9 mouse cellular contexts compared by ENCODE assay signal in genomic region chr15:97787799-97788667, GRCm38 (mm10). TPM values are rescaled to one million over a fixed set of nuclear protein-coding genes. Genes with fewer than 3 reads are reported as not detected.
DNase-seq lines count a peak whose midpoint lies in the region; ATAC-seq and TF ChIP-seq lines count a peak whose summit lies in the region.
"Had no signal": no experiment of that assay in that cellular context is flagged by ENCODE, and none has a peak within 500 bp of the region (broad histone marks: within the 10 kb centered on the region; RNA-seq: fewer than 3 reads in every experiment).

No protein-coding gene starts in this region.

- H3K27ac ChIP-seq in hindbrain, embryonic 13.5 days = peak overlapping the region; percentile 70
- H3K27ac ChIP-seq in hindbrain, embryonic 12.5 days = no peak overlapping the region
- no peak overlapping the region for H3K27ac ChIP-seq in ES-E14 (ENCODE audit: insufficient read depth, low read depth, low read length, poor library complexity, severe bottlenecking)
- H3K27ac ChIP-seq in hindbrain, embryonic 16.5 days (ENCODE audit: low read depth, low read length) = peak overlapping the region; percentile 63; the same call in 1 of the 2 replicates
- H3K27ac ChIP-seq: embryonic facial prominence, embryonic 12.5 days had no signal

- 70% methylated on average over 19 of the region's 19 CpGs for WGBS in hindbrain, embryonic 13.5 days
- WGBS in hindbrain, embryonic 12.5 days = 70% methylated on average over 19 of the region's 19 CpGs
- 70% methylated on average over 19 of the region's 19 CpGs for WGBS in hindbrain, embryonic 16.5 days

- DNase-seq in ES-E14 (ENCODE audit: low read depth, low spot score) = no peak
- DNase-seq in Muller cell, postnatal 12 days (ENCODE audit: inconsistent ontology term) = no peak
- no peak for DNase-seq in left cerebral cortex, adult 8-10 months (ENCODE audit: low spot score in 2 of 2)

- in situ Hi-C loops in ES-E14 (cut with MboI; ENCODE audit: low sequenced_read_pairs in 2 of 2, unreplicated experiment in 2 of 2) = no loop called here

- H3K4me3 ChIP-seq in hindbrain, embryonic 13.5 days = no peak overlapping the region
- H3K4me3 ChIP-seq in hindbrain, embryonic 12.5 days = no peak overlapping the region
- peak overlapping the region; percentile 45; the same call in 1 of the 2 replicates for H3K4me3 ChIP-seq in E14TG2a.4 (replicated peaks; ENCODE audit: low read length)
- H3K4me3 ChIP-seq in ES-E14 (ENCODE audit: insufficient read depth in 1 of 2, low read depth in 1 of 2, low read length in 2 of 2, poor library complexity in 1 of 2, severe bottlenecking in 1 of 2) = peak overlapping the region in 1 of 2 experiments; percentile 11; a peak in 1 of 4 replicates
- no peak overlapping the region for H3K4me3 ChIP-seq in hindbrain, embryonic 16.5 days (ENCODE audit: low read length)
- H3K4me3 ChIP-seq: embryonic facial prominence, embryonic 12.5 days had no signal

- H3K4me1 ChIP-seq in hindbrain, embryonic 13.5 days (replicated peaks) = peaks cover 40% of the 10 kb centered on the region
- H3K4me1 ChIP-seq in hindbrain, embryonic 12.5 days = peaks cover 7% of the 10 kb centered on the region
- H3K4me1 ChIP-seq in E14TG2a.4 (replicated peaks; ENCODE audit: low read depth, low read length) = peaks cover 57% of the 10 kb centered on the region
- peaks cover 6 to 27% of the 10 kb centered on the region in 2 experiments; a peak in 3 of 4 replicates for H3K4me1 ChIP-seq in ES-E14 (ENCODE audit: control insufficient read depth in 2 of 2, insufficient read depth in 2 of 2, low read length in 2 of 2, poor library complexity in 1 of 2)
- peaks cover 27% of the 10 kb centered on the region for H3K4me1 ChIP-seq in hindbrain, embryonic 16.5 days (ENCODE audit: control insufficient read depth, insufficient read depth, low read depth, low read length)
- H3K4me1 ChIP-seq: embryonic facial prominence, embryonic 12.5 days had no signal

- no peak for ATAC-seq in hindbrain, embryonic 13.5 days (ENCODE audit: low FRiP score)
- no peak for ATAC-seq in hindbrain, embryonic 12.5 days (ENCODE audit: low FRiP score)
- ATAC-seq in hindbrain, embryonic 16.5 days = no peak
- ATAC-seq: inflammation-experienced regulatory T-cells, adult 6 months had no signal

- TF ChIP-seq CTCF in E14TG2a.4 (conservative IDR thresholded peaks at IDR 0.05; ENCODE audit: low read length) = no peak

- H3K9ac ChIP-seq in hindbrain, embryonic 13.5 days = no peak overlapping the region
- no peak overlapping the region for H3K9ac ChIP-seq in hindbrain, embryonic 12.5 days
- peak overlapping the region; percentile 7; the same call in 1 of the 2 replicates for H3K9ac ChIP-seq in ES-E14 (ENCODE audit: insufficient read depth, low read depth, low read length, poor library complexity, severe bottlenecking)
- H3K9ac ChIP-seq in hindbrain, embryonic 16.5 days (ENCODE audit: low read depth, low read length) = no peak overlapping the region
- H3K9ac ChIP-seq: embryonic facial prominence, embryonic 12.5 days had no signal

- no peaks in the 10 kb centered on the region for H3K9me3 ChIP-seq in hindbrain, embryonic 13.5 days
- H3K9me3 ChIP-seq in hindbrain, embryonic 12.5 days (replicated peaks) = no peaks in the 10 kb centered on the region
- H3K9me3 ChIP-seq in E14TG2a.4 (ENCODE audit: low read length) = no peaks in the 10 kb centered on the region
- H3K9me3 ChIP-seq in ES-E14 (ENCODE audit: control insufficient read depth, insufficient read depth, low read depth, low read length) = no peaks in the 10 kb centered on the region
- no peaks in the 10 kb centered on the region for H3K9me3 ChIP-seq in hindbrain, embryonic 16.5 days (ENCODE audit: control insufficient read depth, low read length)
- H3K9me3 ChIP-seq: embryonic facial prominence, embryonic 12.5 days had no signal

- no peak overlapping the region for H3K4me2 ChIP-seq in hindbrain, embryonic 13.5 days
- no peak overlapping the region for H3K4me2 ChIP-seq in hindbrain, embryonic 12.5 days (replicated peaks)
- H3K4me2 ChIP-seq in hindbrain, embryonic 16.5 days (ENCODE audit: low read length) = no peak overlapping the region
- H3K4me2 ChIP-seq: embryonic facial prominence, embryonic 12.5 days had no signal

- H3K27me3 ChIP-seq in hindbrain, embryonic 13.5 days = peaks cover 3% of the 10 kb centered on the region
- H3K27me3 ChIP-seq in hindbrain, embryonic 12.5 days = peaks cover 6% of the 10 kb centered on the region; the same call in 1 of the 2 replicates
- H3K27me3 ChIP-seq in E14TG2a.4 (ENCODE audit: insufficient read depth, low read length) = peaks cover 12% of the 10 kb centered on the region
- no peaks in the 10 kb centered on the region for H3K27me3 ChIP-seq in hindbrain, embryonic 16.5 days (replicated peaks; ENCODE audit: control insufficient read depth, insufficient read depth, low read length)
- H3K27me3 ChIP-seq: embryonic facial prominence, embryonic 12.5 days had no signal

- peaks cover 29% of the 10 kb centered on the region for H3K36me3 ChIP-seq in hindbrain, embryonic 13.5 days
- peaks cover 24% of the 10 kb centered on the region for H3K36me3 ChIP-seq in hindbrain, embryonic 12.5 days
- H3K36me3 ChIP-seq in E14TG2a.4 (ENCODE audit: insufficient read depth, low read length) (peaks cover 17% of the 10 kb centered on the region), ES-E14 (ENCODE audit: control insufficient read depth, insufficient read depth, low read length, poor library complexity, severe bottlenecking) (peaks cover 2% of the 10 kb centered on the region; the same call in 1 of the 2 replicates)
- H3K36me3 ChIP-seq in hindbrain, embryonic 16.5 days (ENCODE audit: control insufficient read depth, insufficient read depth, low read length) = peaks cover 6% of the 10 kb centered on the region

TF ChIP-seq in ES-E14, 5 proteins besides CTCF, POLR2A, EP300 and RAD21:
- TF ChIP-seq HCFC1 (IDR thresholded peaks at IDR 0.05; ENCODE audit: borderline replicate concordance, insufficient read depth, low read length) = no peak
- TF ChIP-seq MAFK (IDR thresholded peaks at IDR 0.05; ENCODE audit: insufficient read depth, low read depth, low read length) = no peak
- no peak for TF ChIP-seq ZC3H11A (IDR thresholded peaks at IDR 0.05; ENCODE audit: borderline replicate concordance, low read depth, low read length)
- TF ChIP-seq CHD2 (IDR thresholded peaks at IDR 0.05; ENCODE audit: low read depth, low read length) = no peak
- no peak for TF ChIP-seq ZNF384 (IDR thresholded peaks at IDR 0.05; ENCODE audit: low read depth, low read length)

RNA-seq across cellular contexts. Expression of gene Slc48a1, which starts 9.7 kb away (rescaled TPM):
- polyA plus RNA-seq in hindbrain, embryonic 13.5 days (2015; fragmentation: Nextera tagmentation; extraction: Ambion mirVana) = 59.8 and 62.9 TPM in 2 replicates
- 41.6 and 43.3 TPM in 2 replicates for polyA plus RNA-seq in hindbrain, embryonic 12.5 days (2016; fragmentation: Nextera tagmentation; extraction: Ambion mirVana)
- 15.8 and 18.6 TPM in 2 replicates for total RNA-seq in ES-E14 (2012; rRNA removed)
- polyA plus RNA-seq in hindbrain, embryonic 16.5 days (2015; fragmentation: Nextera tagmentation; extraction: Ambion mirVana) = 118 and 122 TPM in 2 replicates
- total RNA-seq in left cerebral cortex, adult 8-10 months (2022) = 100 to 1,000 TPM; 149 to 181 (median 177) TPM

RNA-seq across cellular contexts. Expression of gene Rapgef3, which starts 20.3 kb away (rescaled TPM):
- 10.4 and 10.8 TPM in 2 replicates for polyA plus RNA-seq in hindbrain, embryonic 13.5 days (2015; fragmentation: Nextera tagmentation; extraction: Ambion mirVana)
- 9.1 and 10.7 TPM in 2 replicates for polyA plus RNA-seq in hindbrain, embryonic 12.5 days (2016; fragmentation: Nextera tagmentation; extraction: Ambion mirVana)
- 12.5 and 12.7 TPM in 2 replicates for total RNA-seq in ES-E14 (2012; rRNA removed)
- polyA plus RNA-seq in hindbrain, embryonic 16.5 days (2015; fragmentation: Nextera tagmentation; extraction: Ambion mirVana) = 17.8 and 18.4 TPM in 2 replicates
- 10 to 100 TPM; 38.3 to 61.9 (median 47.0) TPM for total RNA-seq in left cerebral cortex, adult 8-10 months (2022)
- polyA plus RNA-seq: inflammation-experienced regulatory T-cells, adult 6 months had no signal

RNA-seq across cellular contexts. Expression of gene Hdac7, which starts 56.3 kb away (rescaled TPM):
- 27.9 and 28.1 TPM in 2 replicates for polyA plus RNA-seq in hindbrain, embryonic 13.5 days (2015; fragmentation: Nextera tagmentation; extraction: Ambion mirVana)
- polyA plus RNA-seq in hindbrain, embryonic 12.5 days (2016; fragmentation: Nextera tagmentation; extraction: Ambion mirVana) = 26.7 and 29.1 TPM in 2 replicates
- total RNA-seq in ES-E14 (2012; rRNA removed) = 4.4 and 7.4 TPM in 2 replicates
- 25.2 and 27.4 TPM in 2 replicates for polyA plus RNA-seq in hindbrain, embryonic 16.5 days (2015; fragmentation: Nextera tagmentation; extraction: Ambion mirVana)
- total RNA-seq in left cerebral cortex, adult 8-10 months (2022) = 10 to 100 TPM; 27.7 to 34.7 (median 32.9) TPM

RNA-seq across cellular contexts. Expression of gene Endou, which starts 56.9 kb away (rescaled TPM):
- polyA plus RNA-seq in hindbrain, embryonic 13.5 days (2015; fragmentation: Nextera tagmentation; extraction: Ambion mirVana) = 0.21 and 0.29 TPM in 2 replicates
- polyA plus RNA-seq in hindbrain, embryonic 12.5 days (2016; fragmentation: Nextera tagmentation; extraction: Ambion mirVana) = 0.25 TPM in 2 replicates
- total RNA-seq in ES-E14 (2012; rRNA removed) = 0.16 and 0.31 TPM in 2 replicates
- polyA plus RNA-seq in hindbrain, embryonic 16.5 days (2015; fragmentation: Nextera tagmentation; extraction: Ambion mirVana) = 0.14 and 0.41 TPM in 2 replicates
- 1 to 10 TPM in 3 of 4 experiments, under 1 TPM in 1; 0.94 to 5.3 (median 3.3) TPM for total RNA-seq in left cerebral cortex, adult 8-10 months (2022)
- polyA plus RNA-seq: inflammation-experienced regulatory T-cells, adult 6 months had no signal

Comparison
In these comparisons a context has a peak if more than half of its experiments do, and no peak if none do; other contexts are left out.
1. H3K27ac ChIP-seq: peak in hindbrain, embryonic 13.5 days (single experiment) and hindbrain, embryonic 16.5 days (single experiment); none in hindbrain, embryonic 12.5 days (single experiment) and ES-E14 (single experiment).